In the genomic region with DNA sequence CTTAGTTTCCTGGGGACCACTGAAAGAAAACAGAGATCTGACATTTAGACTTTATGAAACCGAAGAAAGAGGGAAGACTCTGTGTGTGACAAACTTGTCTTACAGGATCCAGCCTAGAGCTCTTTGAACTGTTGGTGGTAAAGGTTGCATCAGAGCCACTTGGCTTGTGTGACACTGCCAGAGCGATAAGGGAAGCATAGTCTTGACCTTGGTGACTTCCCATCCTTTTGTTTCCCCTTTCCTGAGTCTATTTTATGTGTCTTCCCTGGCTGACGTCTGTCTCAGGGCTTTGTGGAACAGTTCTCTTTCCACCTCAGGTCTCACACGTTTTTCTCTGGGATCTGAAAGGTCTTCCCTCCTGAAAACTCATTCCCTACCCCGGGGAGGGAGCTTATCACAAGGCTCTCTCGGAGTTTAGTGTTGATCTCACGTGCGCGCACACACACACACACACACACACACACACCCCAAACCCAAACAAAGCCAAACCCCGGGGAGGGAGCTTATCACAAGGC, we compare ENCODE assay signal across 8 mouse cellular contexts. TPM values are rescaled to one million over a fixed set of nuclear protein-coding genes. Genes with fewer than 3 reads are reported as not detected.
A peak's percentile ranks its signal among the peaks of the same experiment; 100 is the strongest.
DNase-seq lines count a peak whose midpoint lies in the region; ATAC-seq and TF ChIP-seq lines count a peak whose summit lies in the region.

No protein-coding gene starts in this region.

- DNase-seq in cerebellum, adult 2 months, result no peak
- DNase-seq in cerebellum, adult 11-12 months, result no peak
- peak; percentile 44 for DNase-seq in spleen, adult 12 weeks (ENCODE audit: low spot score)
- no peak for DNase-seq in spleen, adult 18-20 months
- DNase-seq in retina, postnatal 1 day, result peak; percentile 26
- DNase-seq in ovary, postnatal 10 days (ENCODE audit: low spot score), result no peak
- DNase-seq in right cerebral cortex, postnatal 4 days, result no peak

- no peak for TF ChIP-seq POLR2A in cerebellum, adult 2 months (IDR thresholded peaks at IDR 0.05; ENCODE audit: borderline replicate concordance, insufficient read depth, low read length)

- H3K9me3 ChIP-seq in liver, embryonic 15.5 days (replicated peaks), result no peaks in the 10 kb centered on the region

- peak overlapping the region; percentile 97 for H3K4me2 ChIP-seq in liver, embryonic 15.5 days

- H3K4me3 ChIP-seq in cerebellum, adult 2 months (replicated peaks; ENCODE audit: insufficient read depth, low read depth, low read length), result no peak overlapping the region
- peak overlapping the region; percentile 92 for H3K4me3 ChIP-seq in liver, embryonic 15.5 days (replicated peaks)

- no peaks in the 10 kb centered on the region for H3K27me3 ChIP-seq in cerebellum, adult 2 months (ENCODE audit: control insufficient read depth, insufficient read depth, low read length)
- no peaks in the 10 kb centered on the region for H3K27me3 ChIP-seq in liver, embryonic 15.5 days

- no peaks in the 10 kb centered on the region for H3K36me3 ChIP-seq in liver, embryonic 15.5 days (replicated peaks)

- H3K9ac ChIP-seq in liver, embryonic 15.5 days, result peak overlapping the region; percentile 47

- H3K27ac ChIP-seq in cerebellum, adult 2 months (ENCODE audit: insufficient read depth, low read length), result peak overlapping the region; percentile 38; the same call in 1 of the 2 replicates
- peak overlapping the region; percentile 95 for H3K27ac ChIP-seq in liver, embryonic 15.5 days (replicated peaks)

- TF ChIP-seq CTCF in cerebellum, adult 2 months (IDR thresholded peaks at IDR 0.05; ENCODE audit: borderline replicate concordance, insufficient read depth, low read depth, low read length), result no peak

- WGBS in cerebellum, adult 2 months, result 34% methylated on average over 10 of the region's 10 CpGs
- 3% methylated on average over 10 of the region's 10 CpGs for WGBS in liver, embryonic 15.5 days (ENCODE audit: insufficient replicate concordance)

- H3K4me1 ChIP-seq in cerebellum, adult 2 months (ENCODE audit: control insufficient read depth, insufficient read depth, low read length), result peaks cover 13% of the 10 kb centered on the region
- peaks cover 64% of the 10 kb centered on the region for H3K4me1 ChIP-seq in liver, embryonic 15.5 days (replicated peaks)

- ATAC-seq in liver, embryonic 15.5 days (ENCODE audit: insufficient read depth), result no peak

RNA-seq across cellular contexts. Expression of gene Kat2b, which starts 3.8 kb away (rescaled TPM):
- 40.5 and 43.4 TPM in 2 replicates for polyA plus RNA-seq in cerebellum, adult 2 months (2012; rRNA removed)
- polyA plus RNA-seq in liver, embryonic 15.5 days (2015; fragmentation: Nextera tagmentation; extraction: Ambion mirVana), result 4.2 and 5.5 TPM in 2 replicates

RNA-seq across cellular contexts. Expression of gene Pp2d1, which starts 31.2 kb away (rescaled TPM):
- polyA plus RNA-seq in cerebellum, adult 2 months (2012; rRNA removed), result not detected in 2 replicates
- polyA plus RNA-seq in liver, embryonic 15.5 days (2015; fragmentation: Nextera tagmentation; extraction: Ambion mirVana), result 0.05 and 0.13 TPM in 2 replicates

Comparison
In these comparisons a context has a peak if more than half of its experiments do, and no peak if none do; other contexts are left out.
1. DNase-seq: peak in spleen, adult 12 weeks (single experiment) and retina, postnatal 1 day (single experiment); none in cerebellum, adult 2 months (0 of 2), cerebellum, adult 11-12 months (single experiment), spleen, adult 18-20 months (0 of 2), ovary, postnatal 10 days (single experiment) and right cerebral cortex, postnatal 4 days (single experiment).